Mouse (Mus musculus) small intestine, adult 2 months (tissue): Measurements from ENCODE around the gene Gm9376.

Source experiments
- CTCF ChIP-seq: fragments of 200-500 bp; IDR thresholded peaks from 2 replicates; pipeline ENCODE4 v1.5.1; 2012; ENCODE audit warnings: low read depth, mild to moderate bottlenecking, control low read depth, inconsistent platforms, low read length, moderate library complexity, mixed read lengths; ENCODE audit not compliant: insufficient replicate concordance, insufficient read length; ENCODE audit errors: extremely low read depth
- POLR2A ChIP-seq: fragments of 200-500 bp; IDR thresholded peaks from 2 replicates; pipeline ENCODE4 v1.6.1; 2012; ENCODE audit warnings: low read depth, mild to moderate bottlenecking, control low read depth, inconsistent platforms, low read length, moderate library complexity

- TF ChIP-seq CTCF: no peak
- TF ChIP-seq POLR2A: no peak
Observed at GRCm38 (mm10) chr14:118237786-118238185, 29.0 kb upstream of the Gm9376 start.
